Mouse (Mus musculus): ENCODE measurements around the gene Abl1. TPM values are rescaled to one million over a fixed set of nuclear protein-coding genes. Genes with fewer than 3 reads are reported as not detected.
A peak's percentile ranks its signal among the peaks of the same experiment; 100 is the strongest.

Abl1 gene
- total and polyA plus RNA-seq, 2 experiments from 2014 or later, result 14.5 to 69.3 TPM

DNA sequence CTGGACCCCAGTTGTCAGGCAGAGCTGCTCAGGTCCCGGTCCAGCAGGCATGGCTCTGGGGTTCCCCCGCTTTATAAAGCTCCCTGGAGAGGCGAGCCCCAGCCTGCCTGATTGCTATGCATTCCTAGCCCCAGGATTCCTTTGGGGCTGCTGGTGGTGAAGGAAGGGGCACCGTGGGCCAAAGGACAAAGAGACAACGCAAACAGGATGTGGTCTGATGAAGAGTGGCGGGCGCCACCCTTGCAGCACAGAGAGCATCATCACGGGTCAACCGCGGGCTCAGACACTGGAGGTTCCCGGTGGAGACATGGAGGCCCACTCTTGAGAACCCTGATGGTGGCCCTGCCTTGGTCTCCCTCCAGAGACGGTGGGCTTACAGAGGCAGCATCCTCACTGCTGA lies 122.3 kb downstream of the Abl1 start, which contains the start of gene Qrfp:
TSS of gene Qrfp (minus strand) at position 137 of the 400 bp plus-strand sequence.
- 42% methylated on average over 12 of the region's 12 CpGs for WGBS
- Histone ChIP-seq H3K27me3 (ENCODE audit: control insufficient read depth, insufficient read depth, low read length) (0 out of 2 replicates have a peak, but pooled peaks cover 3% of the 10 kb centered on the region), H3K27ac (ENCODE audit: low read depth) (no peak within 1 kb of the TSS), H3K4me2 (ENCODE audit: low read depth, low read length) (no peak within 1 kb of the TSS), H3K9me3 (replicated peaks; ENCODE audit: control insufficient read depth, low read length) (no peaks in the 10 kb centered on the region), H3K4me3 (ENCODE audit: low read depth, low read length) (no peak within 1 kb of the TSS), H3K9ac (replicated peaks; ENCODE audit: low read depth, low read length) (no peak within 1 kb of the TSS), H3K36me3 (replicated peaks; ENCODE audit: control insufficient read depth, insufficient read depth, low read length) (no peaks in the 10 kb centered on the region), H3K4me1 (ENCODE audit: control insufficient read depth, insufficient read depth) (no peaks in the 10 kb centered on the region)
- no peak for DNase-seq (ENCODE audit: low spot score)
- ATAC-seq (ENCODE audit: insufficient read depth, low read depth), result no peak
- TF ChIP-seq CTCF (IDR thresholded peaks at IDR 0.05; ENCODE audit: low read depth), result no peak
- TF ChIP-seq EP300 (IDR thresholded peaks at IDR 0.05; ENCODE audit: low read depth), result no peak

- 74% methylated on average over 14 of the region's 14 CpGs for WGBS
- no peak overlapping the region for H3K27ac ChIP-seq (ENCODE audit: low read depth)
Measured at GRCm38 (mm10) chr2:31811086-31811958, 123.1 kb downstream of the Abl1 start.

GRCm38 (mm10) chr2:31813641-31814040 lies 125.5 kb downstream of the Abl1 start:
- ATAC-seq (ENCODE audit: insufficient read depth, low read depth) (no peak), DNase-seq (ENCODE audit: low spot score) (no peak)
- H3K27me3 ChIP-seq (ENCODE audit: control insufficient read depth, insufficient read depth, low read length), result 0 out of 2 replicates have a peak, but pooled peaks cover 3% of the 10 kb centered on the region
- no peak overlapping the region for H3K4me2 ChIP-seq (ENCODE audit: low read depth, low read length)
- 63% methylated on average over 4 of the region's 4 CpGs for WGBS
- no peak overlapping the region for H3K4me3 ChIP-seq (ENCODE audit: low read depth, low read length)
- no peaks in the 10 kb centered on the region for H3K36me3 ChIP-seq (replicated peaks; ENCODE audit: control insufficient read depth, insufficient read depth, low read length)
- no peaks in the 10 kb centered on the region for H3K9me3 ChIP-seq (replicated peaks; ENCODE audit: control insufficient read depth, low read length)
- no peak overlapping the region for H3K9ac ChIP-seq (replicated peaks; ENCODE audit: low read depth, low read length)
- H3K27ac ChIP-seq (ENCODE audit: low read depth), result no peak overlapping the region
- H3K4me1 ChIP-seq (ENCODE audit: control insufficient read depth, insufficient read depth), result no peaks in the 10 kb centered on the region
- no peak for TF ChIP-seq CTCF (IDR thresholded peaks at IDR 0.05; ENCODE audit: low read depth)
- no peak for TF ChIP-seq EP300 (IDR thresholded peaks at IDR 0.05; ENCODE audit: low read depth)

More at GRCm38 (mm10) chr2:31811086-31811958, 123.1 kb downstream of the Abl1 start:
- no peak for ATAC-seq (ENCODE audit: insufficient read depth, low read depth)
- Histone ChIP-seq H3K27me3 (ENCODE audit: control insufficient read depth, insufficient read depth, low read length) (0 out of 2 replicates have a peak, but pooled peaks cover 3% of the 10 kb centered on the region), H3K9ac (replicated peaks; ENCODE audit: low read depth, low read length) (no peak overlapping the region), H3K4me1 (ENCODE audit: control insufficient read depth, insufficient read depth) (no peaks in the 10 kb centered on the region), H3K4me2 (ENCODE audit: low read depth, low read length) (no peak overlapping the region), H3K4me3 (ENCODE audit: low read depth, low read length) (no peak overlapping the region), H3K9me3 (replicated peaks; ENCODE audit: control insufficient read depth, low read length) (no peaks in the 10 kb centered on the region), H3K36me3 (replicated peaks; ENCODE audit: control insufficient read depth, insufficient read depth, low read length) (no peaks in the 10 kb centered on the region)
- no peak for DNase-seq (ENCODE audit: low spot score)
- TF ChIP-seq CTCF (IDR thresholded peaks at IDR 0.05; ENCODE audit: low read depth) (no peak), EP300 (IDR thresholded peaks at IDR 0.05; ENCODE audit: low read depth) (no peak)

DNA sequence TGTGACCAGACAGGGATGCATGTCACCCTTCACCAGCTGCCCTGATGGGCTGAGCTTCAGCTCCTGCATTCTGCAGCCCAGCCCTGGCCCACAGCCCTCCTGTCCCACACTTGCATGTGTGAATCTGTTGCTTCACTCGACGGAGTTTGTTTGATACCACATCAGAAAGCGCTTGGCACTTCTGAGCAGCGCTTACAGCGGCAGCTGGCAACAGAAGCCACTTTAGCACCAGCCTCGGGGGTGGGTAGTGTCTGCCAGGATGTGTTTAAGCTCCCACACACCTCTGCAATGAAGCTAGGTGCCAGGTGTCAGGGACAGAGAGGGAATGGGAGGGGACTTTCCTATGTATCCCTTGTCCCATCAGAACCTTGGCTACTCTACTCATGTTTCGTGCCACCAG lies 126.5 kb downstream of the Abl1 start:
- Histone ChIP-seq H3K9ac (replicated peaks; ENCODE audit: low read depth, low read length) (no peak overlapping the region), H3K4me1 (ENCODE audit: control insufficient read depth, insufficient read depth) (no peaks in the 10 kb centered on the region), H3K9me3 (replicated peaks; ENCODE audit: control insufficient read depth, low read length) (no peaks in the 10 kb centered on the region), H3K4me2 (ENCODE audit: low read depth, low read length) (no peak overlapping the region), H3K4me3 (ENCODE audit: low read depth, low read length) (no peak overlapping the region), H3K27me3 (ENCODE audit: control insufficient read depth, insufficient read depth, low read length) (0 out of 2 replicates have a peak, but pooled peaks cover 3% of the 10 kb centered on the region), H3K27ac (ENCODE audit: low read depth) (no peak overlapping the region), H3K36me3 (replicated peaks; ENCODE audit: control insufficient read depth, insufficient read depth, low read length) (no peaks in the 10 kb centered on the region)
- WGBS, result 57% methylated on average over 7 of the region's 7 CpGs
- ATAC-seq (ENCODE audit: insufficient read depth, low read depth) (no peak), DNase-seq (ENCODE audit: low spot score) (no peak)
- TF ChIP-seq CTCF (IDR thresholded peaks at IDR 0.05; ENCODE audit: low read depth), result no peak
- TF ChIP-seq EP300 (IDR thresholded peaks at IDR 0.05; ENCODE audit: low read depth), result no peak

DNA sequence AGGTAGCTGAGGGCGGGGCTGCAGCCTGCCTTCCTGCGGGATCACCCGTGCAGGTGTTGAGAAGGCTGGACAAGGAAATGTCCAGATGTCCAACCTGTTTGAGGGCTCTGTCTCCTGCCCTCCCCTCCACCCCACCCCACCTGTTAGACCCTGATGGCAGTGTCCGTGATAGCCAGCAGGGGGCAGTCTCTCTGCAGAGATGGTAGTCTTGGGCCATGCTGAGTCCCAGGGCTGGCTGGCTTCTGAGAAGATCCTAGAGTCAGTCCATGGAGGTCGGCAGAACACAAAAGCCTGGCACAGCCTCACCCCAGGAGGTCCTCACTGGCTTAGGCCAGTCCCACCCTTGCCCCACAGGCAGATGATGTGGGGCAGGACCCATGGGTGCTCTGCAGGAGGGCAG lies 127.2 kb downstream of the Abl1 start:
- Histone ChIP-seq H3K4me1 (ENCODE audit: control insufficient read depth, insufficient read depth) (no peaks in the 10 kb centered on the region), H3K4me3 (ENCODE audit: low read depth, low read length) (no peak overlapping the region), H3K27ac (ENCODE audit: low read depth) (no peak overlapping the region), H3K27me3 (ENCODE audit: control insufficient read depth, insufficient read depth, low read length) (peaks cover 7% of the 10 kb centered on the region; the same call in 1 of the 2 replicates), H3K9ac (replicated peaks; ENCODE audit: low read depth, low read length) (no peak overlapping the region), H3K36me3 (replicated peaks; ENCODE audit: control insufficient read depth, insufficient read depth, low read length) (no peaks in the 10 kb centered on the region), H3K9me3 (replicated peaks; ENCODE audit: control insufficient read depth, low read length) (no peaks in the 10 kb centered on the region), H3K4me2 (ENCODE audit: low read depth, low read length) (no peak overlapping the region)
- WGBS, result 18% methylated on average over 5 of the region's 5 CpGs
- ATAC-seq (ENCODE audit: insufficient read depth, low read depth), result peak; percentile 54; the same call in 1 of the 2 replicates
- peak; percentile 24 for DNase-seq (ENCODE audit: low spot score)
- TF ChIP-seq CTCF (IDR thresholded peaks at IDR 0.05; ENCODE audit: low read depth) (peak; percentile 71), EP300 (IDR thresholded peaks at IDR 0.05; ENCODE audit: low read depth) (no peak)
